Mouse (Mus musculus) frontal cortex, postnatal 14 days (tissue): ENCODE results near the gene Tagln.

Experiments
- DNase-seq, 2 experiments: peaks; one replicate each; pipeline ENCODE4 v3.0.0; 2022; ENCODE audit warnings: low spot score in 2 of 2

The Tagln gene

DNA sequence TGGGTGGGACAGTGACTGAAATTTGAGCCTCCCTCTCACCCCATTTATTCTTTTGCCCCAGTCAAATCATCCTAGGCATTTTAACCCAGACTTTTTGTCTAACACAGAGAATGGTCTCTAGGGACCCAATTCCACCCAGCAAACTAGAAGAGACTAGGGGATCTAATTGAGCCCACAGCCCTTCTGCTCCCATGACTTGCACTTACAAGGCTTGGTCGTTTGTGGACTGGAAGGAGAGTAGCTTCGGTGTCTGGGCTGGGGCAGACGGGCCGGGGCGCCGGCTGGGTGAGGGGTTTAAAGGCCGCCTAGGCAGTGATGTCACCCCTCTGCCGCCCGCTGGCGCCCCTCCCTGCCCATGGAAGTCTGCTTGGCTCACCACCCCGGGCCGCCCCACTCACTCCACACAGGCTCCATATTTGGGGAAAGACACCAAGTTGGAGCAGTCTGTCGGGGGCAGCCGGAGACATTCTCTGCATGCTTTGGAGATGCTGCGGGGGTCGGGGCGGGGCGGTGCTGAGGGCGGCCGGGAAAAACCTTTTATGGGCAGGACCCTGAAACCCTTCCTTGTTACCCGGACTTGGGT is at the start of gene Tagln:
Tagln (minus strand) TSS at position 431 of the 583 bp plus-strand sequence.
- DNase-seq: no peak

DNA sequence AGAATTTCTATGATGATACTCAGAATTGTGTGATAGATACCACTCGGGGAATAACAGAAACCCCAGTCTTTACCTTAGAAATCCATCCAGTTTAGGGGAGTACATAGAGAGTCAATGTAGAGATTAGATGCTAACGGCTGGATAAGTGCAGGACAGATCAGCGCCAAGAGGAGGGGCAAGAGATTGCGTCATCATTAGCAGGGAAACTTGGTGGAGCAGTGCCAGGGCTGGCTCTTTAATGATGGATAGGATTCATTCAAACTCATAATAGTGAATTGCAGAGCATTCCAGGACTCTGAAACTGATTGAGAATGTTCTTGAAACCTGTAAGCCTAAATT is 49.3 kb upstream of the Tagln start:
- peak in 1 of 2 experiments; percentile 17 for DNase-seq

DNA sequence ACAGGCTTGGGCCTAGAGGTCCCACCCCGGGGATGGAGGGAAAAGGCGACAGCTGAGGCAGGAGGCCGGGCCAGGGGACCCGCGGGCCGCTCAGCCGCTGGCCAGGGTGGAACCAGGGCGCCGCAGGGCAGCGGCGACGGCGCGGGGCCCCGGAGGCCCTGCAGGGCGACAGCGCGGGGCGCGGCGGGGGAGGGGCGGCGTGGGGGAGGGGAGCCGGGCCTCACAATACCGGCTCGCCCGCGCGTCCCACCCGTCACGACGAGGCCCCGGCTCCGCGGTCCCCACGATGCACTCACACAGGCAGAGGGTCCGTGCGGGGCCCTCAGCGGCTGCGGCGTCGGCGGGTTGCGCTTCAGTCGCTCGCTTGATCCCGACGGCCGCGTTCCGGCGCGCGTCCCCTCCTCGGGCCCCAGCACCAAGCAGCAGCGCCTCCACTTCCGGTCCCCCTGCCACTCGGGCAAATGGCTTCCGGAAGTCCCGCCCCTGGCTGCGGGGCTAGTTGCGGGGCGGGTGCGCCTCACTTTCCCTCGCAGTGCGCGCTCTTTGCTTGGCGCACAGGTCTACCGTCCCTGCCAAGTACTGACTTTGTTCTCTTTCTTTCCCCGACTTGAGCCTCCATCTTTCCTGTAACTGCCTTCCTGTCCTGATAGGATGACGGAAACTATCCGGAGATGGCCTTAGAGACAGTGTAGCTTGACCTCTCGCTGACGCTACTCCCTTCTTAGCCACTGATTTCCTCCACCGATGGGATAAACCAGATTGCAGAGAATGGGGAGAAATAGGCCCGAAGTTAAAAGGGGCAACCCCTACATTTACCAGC is 48.8 kb upstream of the Tagln start:
- DNase-seq: peak; percentile 77 to 80

DNA sequence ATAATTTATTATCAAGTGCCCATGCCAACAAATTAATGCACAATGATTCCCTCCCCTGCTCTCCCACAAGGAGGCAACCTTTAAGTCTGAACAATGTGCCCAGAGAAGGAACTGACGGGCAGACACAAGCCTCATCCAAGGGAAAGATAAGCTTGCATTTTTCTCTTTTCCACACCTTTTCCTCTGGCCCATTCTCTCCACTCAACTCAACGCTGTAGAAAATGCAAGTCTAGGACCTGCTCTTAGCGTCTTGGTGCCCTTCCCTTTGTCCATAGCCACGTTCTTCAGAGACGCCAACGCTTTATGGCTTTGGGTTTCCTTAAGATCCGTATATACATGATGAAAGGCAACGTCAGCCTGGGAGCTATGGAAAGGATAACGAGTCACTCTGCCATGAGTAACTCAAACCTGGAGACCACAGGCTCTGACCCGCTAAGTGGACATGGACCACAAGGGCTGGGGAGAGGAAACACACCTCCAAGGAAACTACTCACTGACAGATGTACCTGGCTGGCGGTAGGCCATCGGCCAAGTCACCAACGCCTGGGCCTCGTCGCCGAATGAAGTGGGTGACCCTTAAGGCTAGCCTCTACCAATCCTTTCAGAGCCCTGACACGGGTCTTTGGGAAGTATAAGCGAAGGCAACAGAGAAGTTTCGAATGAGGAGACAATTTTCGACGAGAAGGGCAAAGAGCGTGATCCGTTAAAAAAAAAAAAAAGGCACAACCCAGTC is 48.0 kb upstream of the Tagln start:
- peak in 1 of 2 experiments; percentile 17 for DNase-seq

DNA sequence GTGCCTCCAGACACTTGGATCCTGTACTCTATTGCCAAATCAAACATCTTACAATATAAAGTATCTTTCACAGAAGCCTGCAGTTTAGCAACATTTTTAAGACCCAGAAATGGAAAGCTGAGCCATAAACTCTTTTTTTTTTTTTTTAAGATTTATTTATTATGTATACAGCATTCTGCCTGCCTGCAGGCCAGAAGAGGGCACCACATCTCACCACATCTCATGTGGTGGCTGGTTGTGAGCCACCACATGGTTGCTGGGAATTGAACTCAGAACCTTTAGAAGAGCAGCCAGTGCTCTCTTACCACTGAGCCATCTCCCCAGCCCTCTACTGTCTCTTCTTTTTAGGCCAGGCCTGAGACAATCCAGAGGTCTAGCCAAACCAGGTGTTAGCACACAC is 45.5 kb upstream of the Tagln start:
- no peak for DNase-seq

DNA sequence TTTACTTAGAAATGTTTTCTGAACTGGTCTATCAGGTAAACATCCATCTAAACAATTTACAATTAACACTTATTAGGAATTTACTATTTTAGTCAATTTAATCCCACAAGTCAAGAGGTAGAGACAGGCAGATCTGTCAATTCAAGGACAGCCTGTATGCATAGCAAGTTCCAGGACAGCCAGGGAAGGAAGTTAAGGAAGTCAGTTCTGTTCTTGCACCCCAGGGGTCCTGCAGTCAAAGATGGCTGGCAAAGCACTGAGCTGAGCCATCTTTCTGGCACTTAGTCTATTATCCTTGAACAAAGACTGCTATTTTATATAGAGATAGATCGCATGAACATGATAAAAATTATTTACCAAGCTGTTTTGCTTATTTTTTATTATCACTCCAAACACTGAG is 44.8 kb upstream of the Tagln start:
- DNase-seq: no peak

DNA sequence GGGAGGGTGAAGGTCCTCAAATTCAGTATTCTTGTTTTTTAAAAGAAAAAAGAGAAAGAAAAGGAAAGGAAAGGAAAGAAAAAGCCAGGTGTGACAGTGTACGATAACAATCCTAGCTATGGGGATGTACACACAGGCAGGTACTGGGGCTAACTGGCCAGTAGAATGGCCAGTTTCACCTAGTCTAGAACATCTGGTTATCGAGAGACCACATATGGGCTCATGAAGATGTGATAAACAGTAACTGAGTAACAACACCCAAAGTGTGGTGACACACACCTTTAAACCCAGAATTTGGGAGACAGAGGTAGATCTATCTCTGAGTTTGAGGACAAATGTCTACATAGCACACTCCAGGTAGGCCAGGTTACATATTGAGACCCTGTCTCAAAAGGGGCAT is 43.9 kb upstream of the Tagln start:
- DNase-seq: no peak

DNA sequence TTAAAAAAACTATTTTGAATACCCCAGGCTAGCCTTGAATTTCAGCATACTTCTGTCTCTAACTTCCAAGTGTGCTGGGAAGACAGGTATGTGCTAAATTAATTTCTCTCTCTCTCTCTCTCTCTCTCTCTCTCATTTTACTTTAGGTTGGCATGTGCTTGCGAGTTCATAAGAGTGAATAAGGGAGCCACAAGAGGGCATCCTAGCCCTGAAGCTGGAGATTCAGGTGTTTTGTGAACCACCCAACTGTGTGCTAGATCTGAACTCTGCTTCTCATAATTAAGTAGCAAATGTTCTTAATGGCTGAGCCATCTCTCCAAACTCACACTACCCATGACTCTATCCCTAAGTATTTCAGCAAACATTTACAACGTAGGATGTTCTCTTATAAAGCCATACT is 41.0 kb upstream of the Tagln start:
- DNase-seq: no peak

DNA sequence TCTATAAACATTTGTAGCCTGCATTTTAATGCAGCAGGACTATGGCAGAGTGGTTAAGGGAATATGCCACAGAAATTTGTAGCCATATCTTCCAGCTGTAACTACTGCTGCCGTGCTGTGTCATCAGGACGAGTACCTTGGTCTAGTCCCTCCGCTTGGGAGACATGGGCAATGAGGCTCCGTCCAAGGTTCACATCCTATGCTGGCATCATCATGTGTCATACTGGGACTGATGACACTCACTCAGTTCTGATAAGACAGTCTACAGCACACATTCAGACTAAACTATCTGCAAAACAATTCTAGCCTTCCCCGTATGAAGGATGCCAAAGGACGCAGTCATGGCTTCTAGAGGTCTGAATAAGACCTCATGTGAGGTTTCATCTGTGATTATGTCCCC is 27.7 kb upstream of the Tagln start:
- no peak for DNase-seq

DNA sequence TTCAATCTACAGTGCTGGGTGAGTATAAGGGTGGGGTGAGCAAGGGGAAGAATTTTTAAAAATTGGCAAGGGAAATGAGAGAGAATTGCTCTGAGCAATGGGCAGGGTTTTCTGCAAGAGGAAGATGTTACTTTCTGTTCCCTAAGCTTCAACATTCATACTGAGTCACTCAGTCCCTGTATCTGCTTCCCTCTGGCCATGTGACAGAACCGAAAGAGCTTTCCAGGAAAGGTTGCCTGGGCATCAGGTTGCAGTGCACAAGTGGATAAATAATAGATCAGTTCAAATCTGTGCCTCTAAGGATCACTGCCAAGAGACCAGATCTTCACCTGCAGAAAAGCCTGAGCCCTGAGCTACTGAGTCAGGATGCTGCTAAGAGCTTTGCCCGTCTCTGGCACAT is 26.0 kb upstream of the Tagln start:
- DNase-seq: no peak

DNA sequence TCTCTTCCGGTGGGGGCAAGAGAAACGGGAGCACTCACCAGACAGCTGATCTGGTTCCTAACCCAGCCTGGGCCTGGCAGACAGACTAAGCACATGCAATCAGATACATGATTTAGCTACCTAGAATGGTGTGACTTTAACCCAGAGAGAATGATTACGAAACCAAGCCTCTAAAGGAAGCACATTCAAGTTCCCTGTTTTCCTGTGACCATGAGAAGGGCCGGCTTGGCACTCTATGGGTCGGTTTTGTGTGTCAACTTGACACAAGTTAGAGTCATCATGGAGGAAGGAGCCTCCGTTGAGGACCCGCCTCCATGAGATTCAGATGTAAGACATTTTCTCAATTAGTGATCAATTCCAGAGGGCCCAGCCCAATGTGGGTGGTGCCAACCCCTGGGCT is 23.8 kb upstream of the Tagln start:
- DNase-seq: no peak

DNA sequence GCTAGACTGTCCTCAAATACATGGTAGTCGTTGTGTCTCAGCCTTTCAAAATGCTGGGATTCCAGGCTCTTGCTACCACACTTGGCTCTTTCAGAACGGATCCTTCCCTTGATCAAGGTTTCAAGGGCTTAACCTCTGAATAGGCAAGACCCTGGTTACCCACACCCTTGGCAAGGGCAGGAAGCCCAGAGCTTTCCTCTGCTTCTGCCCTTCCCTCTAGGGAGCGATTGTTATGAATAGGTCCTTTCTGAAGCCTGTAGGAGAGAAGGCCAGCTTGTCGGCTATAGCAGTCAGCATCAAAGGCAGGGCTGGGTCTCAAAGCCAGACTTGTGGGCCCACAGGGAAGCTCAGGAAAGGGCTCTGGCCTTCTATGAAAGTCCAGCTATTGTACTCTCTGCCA is 23.0 kb upstream of the Tagln start:
- DNase-seq: no peak

DNA sequence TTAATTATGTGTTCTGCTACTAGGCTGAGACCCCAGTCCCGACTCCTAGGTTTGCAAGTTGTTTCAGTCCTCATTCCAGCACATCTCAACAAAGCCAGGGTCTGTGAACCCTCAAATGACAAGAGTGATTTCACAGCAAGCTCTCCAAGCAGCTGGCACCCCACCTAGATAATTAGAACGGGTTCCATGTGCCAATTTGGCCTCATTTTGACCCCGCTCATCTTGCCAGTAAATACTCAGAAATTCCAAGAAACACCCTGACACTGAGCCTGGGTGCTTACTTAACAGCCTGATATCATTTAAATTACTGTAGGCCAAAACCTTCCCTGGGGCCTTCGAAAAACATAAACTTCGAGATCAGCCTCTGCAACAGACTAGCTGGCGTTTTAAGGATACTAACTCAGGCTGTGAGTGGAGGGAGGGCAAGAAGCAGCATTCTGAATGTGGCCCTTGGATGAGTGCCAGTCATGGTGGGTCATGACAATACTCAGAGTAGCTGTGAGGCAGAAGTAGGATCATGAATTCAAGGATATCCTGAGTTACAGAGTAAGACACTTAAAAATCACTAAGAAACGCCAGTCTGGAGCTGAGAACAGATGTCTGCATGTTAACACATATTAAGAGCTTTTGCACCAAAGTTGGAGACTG is 22.3 kb upstream of the Tagln start:
- DNase-seq: no peak

DNA sequence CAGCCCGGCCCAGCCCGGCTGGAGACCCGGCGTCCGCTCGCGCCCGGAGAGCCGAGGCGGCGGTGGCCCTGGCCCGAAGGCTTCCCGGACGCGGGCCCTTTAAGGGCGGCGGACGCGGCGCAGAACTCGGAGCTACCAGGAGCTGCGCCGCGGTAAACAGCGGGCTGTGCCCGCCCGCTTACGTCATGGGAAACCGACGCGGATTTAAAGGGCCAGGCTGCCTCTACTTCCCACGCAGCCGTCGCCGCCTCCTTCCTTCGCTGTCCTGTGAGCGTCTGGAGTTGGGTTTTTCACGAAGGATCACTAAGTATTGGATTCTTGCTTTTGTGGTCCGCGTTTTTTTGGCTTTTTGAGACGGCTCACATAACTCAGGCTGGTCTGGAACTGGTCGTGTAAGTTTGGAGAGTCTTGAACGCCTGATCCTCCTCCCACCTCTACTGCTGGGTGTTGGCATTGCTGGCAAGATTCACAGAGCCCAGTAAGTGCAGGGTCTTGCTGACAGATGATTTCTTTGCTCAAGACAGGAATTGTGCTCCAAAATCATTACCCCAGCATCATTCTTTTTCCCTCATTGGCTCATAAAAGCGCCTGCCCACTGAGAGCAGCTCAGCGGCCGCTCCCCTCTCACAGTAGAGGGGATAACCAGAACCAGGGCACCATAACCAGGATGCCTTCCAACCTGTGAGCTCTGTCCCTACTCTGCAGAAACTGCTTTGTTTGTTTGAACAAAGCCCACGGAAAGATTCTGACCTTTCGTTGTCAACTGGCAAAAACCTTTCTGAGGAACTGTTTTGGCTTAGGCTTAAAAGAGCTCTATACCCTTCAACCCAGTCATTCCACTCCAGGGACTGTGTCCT is 19.5 kb upstream of the Tagln start, which contains the start of gene Sidt2:
Sidt2 (minus strand) TSS at position 152 of the 857 bp plus-strand sequence.
- peak; percentile 73 to 88 for DNase-seq

DNA sequence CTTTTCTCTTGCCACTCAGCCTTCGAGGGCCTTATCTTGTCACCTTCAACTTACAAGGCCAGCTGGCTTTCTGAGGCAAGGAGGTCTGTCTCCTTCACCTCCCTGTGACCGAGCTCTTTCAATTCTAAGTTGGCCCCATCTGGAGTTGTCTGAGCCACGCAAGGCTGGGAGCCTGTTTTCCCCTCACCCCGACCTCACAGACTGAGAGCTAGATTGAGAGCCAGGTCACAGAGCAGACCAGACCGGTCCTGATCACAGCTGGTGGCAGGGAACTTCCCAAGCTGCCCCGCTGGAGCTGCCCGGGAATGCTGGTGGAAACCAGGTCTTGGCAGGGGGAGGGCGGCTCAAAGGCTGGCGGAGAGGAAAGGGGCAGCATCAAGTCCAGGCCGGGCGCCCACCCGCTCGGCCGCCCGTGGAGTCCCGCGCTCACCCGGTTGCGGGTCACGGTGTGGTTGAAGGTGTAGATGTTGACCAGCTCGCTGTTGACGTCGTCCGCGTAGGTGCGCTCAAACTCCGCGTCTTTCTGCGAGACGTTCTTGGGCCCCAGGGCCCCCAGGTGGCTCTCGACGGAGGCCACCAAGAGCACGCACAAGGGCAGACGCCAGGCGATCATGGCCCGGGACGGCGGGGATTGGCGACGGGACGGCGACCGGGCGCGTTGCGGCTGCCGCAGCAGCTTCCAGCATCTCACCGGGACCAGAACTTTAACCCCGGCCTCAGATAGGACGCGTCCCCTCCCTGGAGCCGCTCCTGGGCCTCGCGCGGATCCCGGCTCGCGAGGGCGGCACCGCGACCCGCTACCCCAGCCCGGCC is 18.6 kb upstream of the Tagln start:
- DNase-seq: peak; percentile 39 to 50

DNA sequence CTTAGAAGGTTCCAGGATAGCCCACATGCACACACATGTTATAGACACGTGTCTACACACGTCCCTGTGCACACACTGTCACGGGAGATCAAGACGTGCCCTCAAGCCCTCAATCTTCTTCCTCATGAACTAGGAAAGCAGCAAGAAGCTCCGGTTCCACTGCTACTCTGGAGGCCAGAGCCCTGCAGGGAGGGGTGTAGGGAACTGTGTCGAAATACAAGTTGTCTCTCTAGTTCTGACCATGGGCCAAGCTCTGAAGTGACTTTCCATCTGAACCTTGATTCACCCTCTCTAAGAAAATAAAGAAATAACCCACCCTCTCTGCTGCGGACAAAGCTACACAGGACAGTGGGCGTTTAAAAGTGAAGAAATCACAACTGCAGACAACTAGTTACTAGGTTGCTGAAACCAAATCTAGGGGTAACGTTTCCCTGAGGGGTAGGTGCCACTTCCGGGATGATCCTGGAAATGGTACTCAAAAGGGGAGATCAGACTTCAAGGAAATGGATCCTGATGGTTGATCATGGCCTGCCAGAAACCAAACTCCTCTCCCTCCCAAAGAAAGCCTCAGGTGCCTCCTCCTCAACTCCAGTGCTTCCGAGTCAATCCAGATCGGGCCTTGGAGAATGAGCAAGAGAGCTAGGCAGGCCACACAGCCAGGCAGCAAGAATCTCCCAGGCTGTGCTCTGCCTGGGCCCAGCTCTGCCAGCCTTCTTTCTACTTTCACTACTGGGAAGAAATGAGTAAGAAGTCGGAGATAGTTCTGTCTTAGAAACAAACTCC is 17.8 kb upstream of the Tagln start:
- no peak for DNase-seq

DNA sequence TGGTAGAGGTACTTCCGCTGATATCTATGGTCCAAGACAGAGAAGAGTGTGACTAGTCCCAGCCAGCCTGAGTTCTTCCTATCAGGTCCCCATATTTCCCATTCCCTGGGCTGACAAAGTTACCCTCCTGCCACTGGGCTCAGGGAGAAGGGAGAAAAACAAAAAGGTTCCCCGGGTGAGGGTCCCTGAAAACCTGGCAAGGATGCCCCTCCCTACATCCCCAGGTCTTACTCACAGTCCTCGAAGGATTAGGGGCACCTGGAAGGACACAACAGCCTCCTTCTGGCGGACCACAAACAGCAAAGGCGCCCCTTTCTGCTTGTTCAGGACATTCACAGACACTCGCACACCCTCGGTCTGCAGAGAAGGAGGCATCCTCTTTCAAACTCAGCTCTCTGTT is 17.0 kb upstream of the Tagln start:
- DNase-seq: no peak

DNA sequence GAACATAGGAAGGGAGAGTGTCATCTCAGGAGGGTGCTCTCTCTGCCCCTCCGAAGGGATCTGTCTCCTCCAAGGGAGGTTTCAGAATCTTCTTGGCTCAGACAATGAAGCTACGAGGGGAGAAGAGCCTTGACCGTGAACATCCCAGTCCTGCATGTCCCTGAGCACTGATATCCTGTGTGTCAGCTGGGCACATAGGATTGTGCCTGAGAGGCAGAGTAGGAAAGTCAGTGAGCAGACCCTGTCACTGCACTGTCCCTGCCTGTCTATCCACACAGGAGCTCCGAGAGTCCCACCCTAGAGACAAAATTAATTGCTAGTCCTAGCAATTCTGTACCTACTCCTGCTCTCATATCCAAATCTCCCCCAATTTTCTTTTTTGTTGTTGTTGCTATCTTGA is 16.2 kb upstream of the Tagln start:
- no peak for DNase-seq

DNA sequence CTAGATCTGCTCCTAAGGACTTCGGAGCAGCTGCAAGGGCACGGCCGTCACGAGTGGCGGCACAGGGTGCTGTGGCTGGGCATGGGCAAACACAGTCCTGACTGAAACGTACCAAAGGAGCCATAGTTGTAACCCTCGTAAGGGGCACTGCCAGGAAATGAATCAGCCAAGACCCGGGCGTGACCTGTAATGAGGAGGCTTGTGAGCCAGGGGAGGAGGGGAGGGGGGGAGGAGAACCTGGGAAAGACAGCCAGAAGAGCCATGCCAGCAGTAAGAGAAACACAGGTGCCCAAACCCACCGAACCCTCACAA is 11.0 kb upstream of the Tagln start:
- no peak for DNase-seq
